Mouse (Mus musculus): ENCODE data around the gene Dcaf5.

GRCm38 (mm10) chr12:80483397-80483796, 47.0 kb upstream of the Dcaf5 start:
- TF ChIP-seq CTCF (IDR thresholded peaks at IDR 0.05) = 0 out of 2 replicates have a peak, but pooled peaks have one; percentile 5
- TF ChIP-seq EP300 (IDR thresholded peaks at IDR 0.05; ENCODE audit: insufficient read depth, low read depth, low read length) = no peak
